Mouse (Mus musculus) heart, embryonic 14.5 days (tissue): ENCODE results near the gene Cxcl17. TPM values are rescaled to one million over a fixed set of nuclear protein-coding genes. Genes with fewer than 3 reads are reported as not detected.

Experiments
- ATAC-seq: fragments of 200-750 bp; cut with Nextera tagmentation; 2 replicates; pipeline ENCODE4 v1.8.0; 2017; ENCODE audit warnings: low read depth, moderate TSS enrichment; ENCODE audit not compliant: insufficient number of reproducible peaks, insufficient read depth, low FRiP score
- H3K27ac ChIP-seq, 2 experiments: fragments of 200-500 bp in 1 of 2; fragments of 300-500 bp in 1 of 2; sonication (generic) in 1 of 2; replicated peaks in 1 of 2; 2 replicates each; pipeline ENCODE4 v1.5.1; 2012 to 2014; ENCODE audit warnings: low read depth in 2 of 2, low read length in 2 of 2, control low read depth in 1 of 2, mild to moderate bottlenecking in 1 of 2, mixed read lengths in 1 of 2; ENCODE audit not compliant: control insufficient read depth in 1 of 2, insufficient read depth in 1 of 2
- H3K27me3 ChIP-seq: fragments of 300-500 bp; sonication (generic); 2 replicates; pipeline ENCODE4 v1.6.1; 2014; ENCODE audit warnings: mild to moderate bottlenecking, low read length, control low read depth; ENCODE audit not compliant: control insufficient read depth, insufficient read depth
- H3K36me3 ChIP-seq: fragments of 300-500 bp; sonication (generic); 2 replicates; pipeline ENCODE4 v1.6.1; 2014; ENCODE audit warnings: mild to moderate bottlenecking, control low read depth, low read length, mixed read lengths; ENCODE audit not compliant: control insufficient read depth, insufficient read depth
- H3K4me1 ChIP-seq, 2 experiments: fragments of 200-500 bp in 1 of 2; fragments of 300-500 bp in 1 of 2; sonication (generic) in 1 of 2; 2 replicates each; pipeline ENCODE4 v1.6.1; 2012 to 2014; ENCODE audit warnings: low read length in 2 of 2, control low read depth in 1 of 2, mixed read lengths in 1 of 2; ENCODE audit not compliant: control insufficient read depth in 2 of 2, insufficient read depth in 2 of 2
- H3K4me2 ChIP-seq: fragments of 300-500 bp; sonication (generic); 2 replicates; pipeline ENCODE4 v1.6.1; 2014; ENCODE audit warnings: mild to moderate bottlenecking, low read length
- H3K4me3 ChIP-seq, 2 experiments: fragments of 200-500 bp in 1 of 2; fragments of 300-500 bp in 1 of 2; sonication (generic) in 1 of 2; 2 replicates each; pipeline ENCODE4 v1.5.1; 2012 to 2014; ENCODE audit warnings: low read length in 2 of 2, mild to moderate bottlenecking in 2 of 2, control low read depth in 1 of 2, low read depth in 1 of 2, moderate library complexity in 1 of 2; ENCODE audit not compliant: control insufficient read depth in 1 of 2, insufficient read depth in 1 of 2
- H3K9ac ChIP-seq: fragments of 300-500 bp; sonication (generic); 2 replicates; pipeline ENCODE4 v1.6.1; 2014; ENCODE audit warnings: mild to moderate bottlenecking, low read length
- H3K9me3 ChIP-seq: fragments of 300-500 bp; sonication (generic); 2 replicates; pipeline ENCODE4 v1.6.1; 2016; ENCODE audit warnings: low read length, control low read depth; ENCODE audit not compliant: control insufficient read depth
- WGBS: fragments of 180-500 bp; shearing (Covaris S2); extraction: QIAGEN DNeasy Blood & Tissue Kit; methylation state at CpG from one replicate; pipeline ENCODE4 v1.1.7; 2014; 5-methylcytosine and 5-hydroxymethylcytosine counted together
- polyA plus RNA-seq: library from polyadenylated mRNA; unstranded; fragments of >200 nt; fragmentation: Nextera tagmentation; extraction: Ambion mirVana; gene quantifications from 2 replicates; pipeline ENCODE4 v1.2.1, GENCODE M21; 2014

The Cxcl17 gene
- polyA plus RNA-seq, 1 experiment from 2014 or later, result 0.28 TPM

DNA sequence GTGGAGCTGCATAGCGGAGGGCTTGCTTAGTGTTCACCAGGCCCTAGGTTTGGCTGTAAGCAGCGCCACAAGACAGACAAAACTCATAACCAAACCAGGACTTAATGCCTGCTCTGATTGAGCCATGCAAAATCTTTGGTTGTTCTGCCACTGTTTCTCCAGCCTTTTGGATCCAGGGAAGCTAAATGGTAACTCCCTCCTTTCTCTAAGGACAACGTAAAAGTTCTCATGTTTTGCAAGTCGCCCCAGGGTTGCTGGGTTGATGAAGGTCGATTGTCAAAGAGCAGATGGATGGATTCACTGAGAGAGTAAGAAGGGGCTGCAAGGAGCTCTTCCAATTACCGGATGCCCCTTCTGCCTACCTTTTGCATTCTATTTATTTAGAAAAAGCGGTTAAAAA is 17.9 kb downstream of the Cxcl17 start:
- Histone ChIP-seq H3K27me3 (no peaks in the 10 kb centered on the region), H3K27ac (peak overlapping the region in 1 of 2 experiments; percentile 11; a peak in 1 of 4 replicates), H3K9me3 (no peaks in the 10 kb centered on the region), H3K4me3 (peak overlapping the region; percentile 76 to 95), H3K4me1 (peaks cover 21 to 25% of the 10 kb centered on the region in 2 experiments), H3K9ac (peak overlapping the region; percentile 82), H3K36me3 (no peaks in the 10 kb centered on the region), H3K4me2 (peak overlapping the region; percentile 92)
- WGBS, result 16% methylated on average over 7 of the region's 7 CpGs
- ATAC-seq, result no peak

DNA sequence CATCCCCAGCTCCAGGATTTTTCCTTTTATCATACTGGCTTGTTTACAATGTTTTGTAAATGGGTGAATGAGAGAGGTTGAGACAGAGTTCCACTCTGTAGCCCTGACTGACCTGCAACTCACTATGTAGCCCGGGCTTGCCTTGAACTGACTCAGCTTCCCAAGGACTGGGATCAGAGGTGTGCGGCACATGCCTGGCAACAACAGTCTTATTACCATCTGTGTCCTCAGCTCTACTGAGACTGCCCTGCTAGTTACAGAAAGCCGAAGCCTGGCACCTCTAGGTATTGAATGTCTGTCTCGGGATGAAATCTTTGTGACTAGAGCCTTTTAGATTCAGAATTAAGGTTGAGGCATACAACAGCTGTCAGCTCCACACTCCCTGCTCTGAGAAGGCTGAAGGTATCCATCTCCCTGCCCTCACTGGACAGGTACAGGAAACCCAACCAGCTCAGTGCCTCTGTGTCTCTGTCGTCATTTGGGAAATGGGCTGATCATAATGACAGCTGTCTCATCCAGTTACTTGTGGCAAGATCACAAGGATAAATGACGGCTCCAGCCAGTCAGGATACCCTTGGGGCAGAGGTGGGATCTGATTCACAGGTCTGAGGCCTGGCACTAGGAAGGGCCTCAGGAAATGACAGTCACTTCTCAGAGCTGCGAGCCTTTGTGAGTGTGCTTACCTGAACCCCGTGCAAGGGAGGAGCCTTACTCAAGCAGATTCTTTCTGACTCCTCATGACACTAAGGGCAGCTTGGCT is 19.1 kb downstream of the Cxcl17 start:
- ATAC-seq, result no peak
- H3K4me2 ChIP-seq, result peak overlapping the region; percentile 92
- H3K4me3 ChIP-seq, result no peak overlapping the region

DNA sequence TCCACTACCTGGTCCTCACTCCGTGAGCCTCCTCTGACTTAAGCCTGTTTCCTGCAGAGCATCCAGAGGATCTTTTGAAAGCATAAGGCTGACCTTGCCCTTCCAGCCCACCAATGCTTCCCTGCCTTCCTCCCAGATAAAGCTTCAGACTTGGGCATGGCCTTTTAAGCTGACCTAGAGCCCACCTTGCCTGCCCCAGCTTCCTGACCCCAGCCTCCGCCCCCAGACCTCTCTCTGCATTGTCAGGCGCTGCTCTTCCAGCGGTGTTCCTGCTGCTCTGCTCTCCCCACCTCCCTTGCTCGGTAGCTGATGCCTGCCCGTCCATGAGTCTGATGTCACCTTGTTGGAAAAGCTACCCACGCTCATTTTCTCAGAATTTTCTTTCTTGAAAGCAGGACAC is 19.8 kb downstream of the Cxcl17 start:
- Histone ChIP-seq H3K9me3 (no peaks in the 10 kb centered on the region), H3K4me2 (no peak overlapping the region), H3K27ac (no peak overlapping the region), H3K36me3 (peaks cover 11% of the 10 kb centered on the region), H3K4me3 (no peak overlapping the region), H3K9ac (no peak overlapping the region), H3K4me1 (peaks cover 23 to 29% of the 10 kb centered on the region in 2 experiments), H3K27me3 (no peaks in the 10 kb centered on the region)
- ATAC-seq, result no peak
- 51% methylated on average over 7 of the region's 7 CpGs for WGBS

More for the DNA sequence above, 19.1 kb downstream of the Cxcl17 start:
- Histone ChIP-seq H3K9me3 (no peaks in the 10 kb centered on the region), H3K9ac (peak overlapping the region; percentile 82; the same call in 1 of the 2 replicates), H3K27me3 (no peaks in the 10 kb centered on the region), H3K36me3 (0 out of 2 replicates have a peak, but pooled peaks cover 3% of the 10 kb centered on the region), H3K27ac (no peak overlapping the region), H3K4me1 (peaks cover 23 to 29% of the 10 kb centered on the region in 2 experiments)
- WGBS, result 80% methylated on average over 8 of the region's 8 CpGs

GRCm38 (mm10) chr7:25391856-25392453 is 20.7 kb downstream of the Cxcl17 start:
- Histone ChIP-seq H3K9me3 (no peaks in the 10 kb centered on the region), H3K27me3 (no peaks in the 10 kb centered on the region), H3K27ac (no peak overlapping the region), H3K4me2 (no peak overlapping the region), H3K4me3 (no peak overlapping the region), H3K9ac (no peak overlapping the region), H3K36me3 (peaks cover 19% of the 10 kb centered on the region), H3K4me1 (peaks cover 26 to 33% of the 10 kb centered on the region in 2 experiments)
- no peak for ATAC-seq
- 79% methylated on average over 2 of the region's 2 CpGs for WGBS

GRCm38 (mm10) chr7:25390986-25391385 is 21.7 kb downstream of the Cxcl17 start:
- Histone ChIP-seq H3K4me2 (no peak overlapping the region), H3K27ac (no peak overlapping the region), H3K27me3 (no peaks in the 10 kb centered on the region), H3K4me1 (peaks cover 32 to 43% of the 10 kb centered on the region in 2 experiments), H3K9me3 (no peaks in the 10 kb centered on the region), H3K9ac (peak overlapping the region; percentile 41; the same call in 1 of the 2 replicates), H3K4me3 (no peak overlapping the region), H3K36me3 (peaks cover 19% of the 10 kb centered on the region)
- no peak for ATAC-seq
- 62% methylated on average over 2 of the region's 2 CpGs for WGBS

GRCm38 (mm10) chr7:25390054-25390770 is 22.5 kb downstream of the Cxcl17 start:
- 44% methylated on average over 8 of the region's 8 CpGs for WGBS
- Histone ChIP-seq H3K9ac (peak overlapping the region; percentile 41; the same call in 1 of the 2 replicates), H3K4me1 (peaks cover 39 to 51% of the 10 kb centered on the region in 2 experiments)

GRCm38 (mm10) chr7:25388916-25389315 is 23.8 kb downstream of the Cxcl17 start:
- Histone ChIP-seq H3K9me3 (no peaks in the 10 kb centered on the region), H3K36me3 (peaks cover 38% of the 10 kb centered on the region), H3K9ac (no peak overlapping the region), H3K27ac (no peak overlapping the region), H3K4me3 (no peak overlapping the region), H3K4me2 (no peak overlapping the region), H3K4me1 (peaks cover 35 to 41% of the 10 kb centered on the region in 2 experiments), H3K27me3 (no peaks in the 10 kb centered on the region)
- no peak for ATAC-seq
- WGBS, result 67% methylated on average over 7 of the region's 7 CpGs

More at GRCm38 (mm10) chr7:25390054-25390770, 22.5 kb downstream of the Cxcl17 start:
- H3K9me3 ChIP-seq, result no peaks in the 10 kb centered on the region
- H3K27me3 ChIP-seq, result no peaks in the 10 kb centered on the region
- no peak for ATAC-seq
- H3K36me3 ChIP-seq, result peaks cover 25% of the 10 kb centered on the region
- H3K4me2 ChIP-seq, result no peak overlapping the region
- H3K4me3 ChIP-seq, result no peak overlapping the region
- H3K27ac ChIP-seq, result no peak overlapping the region; a peak in 1 of 4 replicates
